Comparison of ENCODE assay signal across 8 mouse cellular contexts in the genomic region with DNA sequence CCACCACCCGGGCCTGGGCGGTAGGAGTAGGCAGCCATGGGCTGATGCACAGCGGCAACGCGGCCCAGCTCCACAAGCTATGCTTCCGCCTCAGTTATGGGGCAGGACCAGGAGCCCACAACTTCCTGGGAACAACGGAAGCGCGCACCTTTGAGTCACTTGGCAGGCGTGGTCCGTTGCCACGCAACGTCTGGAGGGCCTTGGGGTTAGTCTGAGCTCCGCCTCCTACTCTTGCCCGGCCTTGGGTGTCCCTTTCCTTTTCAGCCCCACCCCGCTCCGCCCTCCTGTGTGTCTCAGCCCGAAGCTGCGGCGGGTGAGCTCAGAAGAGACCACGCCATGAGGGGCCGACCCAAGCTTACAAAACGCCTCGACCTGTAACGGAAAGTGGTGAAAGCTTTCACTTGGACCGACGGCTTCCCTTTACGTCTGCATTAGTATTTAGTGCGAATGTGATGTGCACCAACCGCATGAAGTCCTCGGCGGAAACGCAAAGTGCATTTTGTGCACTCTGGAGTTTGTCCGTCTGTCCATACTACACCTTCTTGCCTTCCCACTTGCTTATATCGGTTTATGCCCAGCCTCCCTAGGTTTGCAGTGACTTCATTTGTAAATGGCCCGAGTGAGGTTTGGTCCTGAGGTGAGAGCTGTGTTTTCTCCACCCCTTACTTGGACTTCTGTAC. TPM values are rescaled to one million over a fixed set of nuclear protein-coding genes. Genes with fewer than 3 reads are reported as not detected.
DNase-seq lines count a peak whose midpoint lies in the region; ATAC-seq and TF ChIP-seq lines count a peak whose summit lies in the region.

A gene (minus strand): TSS at position 411 of the 680 bp plus-strand sequence.

- H3K27ac ChIP-seq in embryonic facial prominence, embryonic 13.5 days = peak within 1 kb of the TSS; percentile 77
- peak within 1 kb of the TSS; percentile 53 for H3K27ac ChIP-seq in kidney, adult 2 months (ENCODE audit: insufficient read depth, low read depth, low read length)
- H3K27ac ChIP-seq in limb, embryonic 12.5 days = peak within 1 kb of the TSS; percentile 69
- H3K27ac ChIP-seq in midbrain, embryonic 15.5 days = peak within 1 kb of the TSS; percentile 54
- peak within 1 kb of the TSS; percentile 64 for H3K27ac ChIP-seq in spleen, adult 2 months (ENCODE audit: insufficient read depth, low read length)

- peak within 1 kb of the TSS; percentile 77 for H3K4me3 ChIP-seq in embryonic facial prominence, embryonic 13.5 days
- H3K4me3 ChIP-seq in kidney, adult 2 months (ENCODE audit: insufficient read depth, low read depth, low read length) = peak within 1 kb of the TSS; percentile 65
- peak within 1 kb of the TSS; percentile 91 for H3K4me3 ChIP-seq in limb, embryonic 12.5 days (replicated peaks)
- H3K4me3 ChIP-seq in midbrain, embryonic 15.5 days = peak within 1 kb of the TSS; percentile 74
- peak within 1 kb of the TSS; percentile 88 for H3K4me3 ChIP-seq in spleen, adult 2 months (ENCODE audit: extremely low read depth, insufficient read depth, insufficient read length)

- peaks cover 10% of the 10 kb centered on the region for H3K4me1 ChIP-seq in embryonic facial prominence, embryonic 13.5 days
- no peaks in the 10 kb centered on the region; the same call in 1 of the 2 replicates for H3K4me1 ChIP-seq in kidney, adult 2 months (ENCODE audit: control insufficient read depth, insufficient read depth, low read length)
- peaks cover 12% of the 10 kb centered on the region for H3K4me1 ChIP-seq in limb, embryonic 12.5 days (replicated peaks)
- peaks cover 16% of the 10 kb centered on the region for H3K4me1 ChIP-seq in midbrain, embryonic 15.5 days
- peaks cover 2% of the 10 kb centered on the region; the same call in 1 of the 2 replicates for H3K4me1 ChIP-seq in spleen, adult 2 months (ENCODE audit: control insufficient read depth, insufficient read depth, insufficient read length)

- TF ChIP-seq POLR2A in kidney, adult 2 months (IDR thresholded peaks at IDR 0.05; ENCODE audit: low read depth, low read length) = peak; percentile 85
- peak; percentile 27; the same call in 1 of the 2 replicates for TF ChIP-seq POLR2A in spleen, adult 2 months (IDR thresholded peaks at IDR 0.05; ENCODE audit: low read depth, low read length)

- peak within 1 kb of the TSS; percentile 91 for H3K9ac ChIP-seq in embryonic facial prominence, embryonic 13.5 days
- H3K9ac ChIP-seq in limb, embryonic 12.5 days (replicated peaks) = peak within 1 kb of the TSS; percentile 81
- peak within 1 kb of the TSS; percentile 85 for H3K9ac ChIP-seq in midbrain, embryonic 15.5 days

- TF ChIP-seq CTCF in kidney, adult 2 months (conservative IDR thresholded peaks at IDR 0.05; ENCODE audit: insufficient read depth, insufficient read length, low read depth, low read length) = no peak
- TF ChIP-seq CTCF in spleen, adult 2 months (IDR thresholded peaks at IDR 0.05; ENCODE audit: extremely low read depth, insufficient read depth, insufficient read length, insufficient replicate concordance) = no peak

- H3K9me3 ChIP-seq in embryonic facial prominence, embryonic 13.5 days = no peaks in the 10 kb centered on the region
- H3K9me3 ChIP-seq in limb, embryonic 12.5 days = no peaks in the 10 kb centered on the region
- no peaks in the 10 kb centered on the region for H3K9me3 ChIP-seq in midbrain, embryonic 15.5 days

- H3K27me3 ChIP-seq in embryonic facial prominence, embryonic 13.5 days = no peaks in the 10 kb centered on the region
- H3K27me3 ChIP-seq in kidney, adult 2 months (replicated peaks; ENCODE audit: control insufficient read depth, insufficient read depth, low read length) = no peaks in the 10 kb centered on the region
- no peaks in the 10 kb centered on the region for H3K27me3 ChIP-seq in limb, embryonic 12.5 days
- no peaks in the 10 kb centered on the region for H3K27me3 ChIP-seq in midbrain, embryonic 15.5 days (replicated peaks)
- no peaks in the 10 kb centered on the region for H3K27me3 ChIP-seq in spleen, adult 2 months (ENCODE audit: control insufficient read depth, insufficient read depth, low read length)

- peak; percentile 100 for ATAC-seq in embryonic facial prominence, embryonic 13.5 days (ENCODE audit: insufficient number of reproducible peaks, insufficient read depth, low FRiP score, low TSS enrichment, low read depth)
- ATAC-seq in limb, embryonic 12.5 days (ENCODE audit: insufficient number of reproducible peaks, insufficient read depth, low FRiP score, low TSS enrichment, low read depth) = peak; percentile 99
- ATAC-seq in midbrain, embryonic 15.5 days (replicated peaks) = peak; percentile 99

- peak; percentile 95 for DNase-seq in 3134 (ENCODE audit: extremely low read depth, insufficient read length, low spot score)
- peak; percentile 97 to 98 for DNase-seq in adrenal gland, postnatal 36 days
- peak; percentile 95 to 98 for DNase-seq in heart, adult 18-20 months
- peak; percentile 98 for DNase-seq in kidney, adult 2 months
- peak; percentile 80 to 90 for DNase-seq in spleen, adult 2 months (ENCODE audit: low read depth in 1 of 2, low spot score in 2 of 2)

- under 1% methylated on average over 36 of the region's 36 CpGs for WGBS in embryonic facial prominence, embryonic 13.5 days
- WGBS in kidney, adult 2 months = under 1% methylated on average over 36 of the region's 36 CpGs
- WGBS in limb, embryonic 12.5 days = under 1% methylated on average over 36 of the region's 36 CpGs
- under 1% methylated on average over 36 of the region's 36 CpGs for WGBS in midbrain, embryonic 15.5 days
- WGBS in spleen, adult 2 months = 2% methylated on average over 36 of the region's 36 CpGs

- peak within 1 kb of the TSS; percentile 69 for H3K4me2 ChIP-seq in embryonic facial prominence, embryonic 13.5 days
- peak within 1 kb of the TSS; percentile 80 for H3K4me2 ChIP-seq in limb, embryonic 12.5 days
- H3K4me2 ChIP-seq in midbrain, embryonic 15.5 days = peak within 1 kb of the TSS; percentile 84

- H3K36me3 ChIP-seq in embryonic facial prominence, embryonic 13.5 days = peaks cover 33% of the 10 kb centered on the region
- peaks cover 6% of the 10 kb centered on the region for H3K36me3 ChIP-seq in kidney, adult 2 months (ENCODE audit: control insufficient read depth, insufficient read depth, low read length)
- peaks cover 35% of the 10 kb centered on the region for H3K36me3 ChIP-seq in limb, embryonic 12.5 days
- peaks cover 15% of the 10 kb centered on the region; the same call in 1 of the 2 replicates for H3K36me3 ChIP-seq in midbrain, embryonic 15.5 days (replicated peaks)
- H3K36me3 ChIP-seq in spleen, adult 2 months (ENCODE audit: control insufficient read depth, insufficient read depth, low read length) = peaks cover 12% of the 10 kb centered on the region

RNA-seq across cellular contexts. Expression of the gene that starts here (rescaled TPM):
- 100 to 1,000 TPM; 133 to 173 TPM for total RNA-seq in adrenal gland, postnatal 36 days (2021)
- 150 and 159 TPM in 2 replicates for polyA plus RNA-seq in embryonic facial prominence, embryonic 13.5 days (2015; fragmentation: Nextera tagmentation; extraction: Ambion mirVana)
- total RNA-seq in heart, adult 18-20 months (2021) = 10 to 100 TPM; 45.5 to 49.3 TPM
- polyA plus RNA-seq in kidney, adult 2 months (2012; rRNA removed) = 118 and 136 TPM in 2 replicates
- 130 and 139 TPM in 2 replicates for polyA plus RNA-seq in limb, embryonic 12.5 days (2016; fragmentation: Nextera tagmentation; extraction: Ambion mirVana)
- polyA plus RNA-seq in midbrain, embryonic 15.5 days (2015; fragmentation: Nextera tagmentation; extraction: Ambion mirVana) = 106 and 118 TPM in 2 replicates
- 43.3 and 50.7 TPM in 2 replicates for polyA plus RNA-seq in spleen, adult 2 months (2012; rRNA removed)

Comparison
In these comparisons a context has a peak if more than half of its experiments do, and no peak if none do; other contexts are left out.
1. Peak in every context shown above with its lines: DNase-seq, ATAC-seq, H3K4me3 ChIP-seq and H3K27ac ChIP-seq.